Mouse (Mus musculus) megakaryocyte-erythroid progenitor cell, adult 5-6 weeks (primary cell): ENCODE measurements at regions not wholly inside any gene's neighbourhood (a gene's known extent, or its start where the extent isn't known, plus 50 kb on each side); places are given as distances from the start of the nearest gene placed in this dataset.
"Not testable (repeated sequence)": the region's sequence is repeated elsewhere in the genome, so short reads cannot be mapped to it uniquely, and the experiment has no call there.

Experiments used
- ATAC-seq: replicated peaks from 2 replicates; pipeline ENCODE4 v1.8.0; 2016; ENCODE audit warnings: mild to moderate bottlenecking, inconsistent platforms; ENCODE audit not compliant: severe bottlenecking, poor library complexity, low FRiP score, low TSS enrichment

- ATAC-seq: not testable (repeated sequence)
Observed at GRCm38 (mm10) chr17:10150403-10150689, 169.3 kb downstream of the Qk start.

DNA sequence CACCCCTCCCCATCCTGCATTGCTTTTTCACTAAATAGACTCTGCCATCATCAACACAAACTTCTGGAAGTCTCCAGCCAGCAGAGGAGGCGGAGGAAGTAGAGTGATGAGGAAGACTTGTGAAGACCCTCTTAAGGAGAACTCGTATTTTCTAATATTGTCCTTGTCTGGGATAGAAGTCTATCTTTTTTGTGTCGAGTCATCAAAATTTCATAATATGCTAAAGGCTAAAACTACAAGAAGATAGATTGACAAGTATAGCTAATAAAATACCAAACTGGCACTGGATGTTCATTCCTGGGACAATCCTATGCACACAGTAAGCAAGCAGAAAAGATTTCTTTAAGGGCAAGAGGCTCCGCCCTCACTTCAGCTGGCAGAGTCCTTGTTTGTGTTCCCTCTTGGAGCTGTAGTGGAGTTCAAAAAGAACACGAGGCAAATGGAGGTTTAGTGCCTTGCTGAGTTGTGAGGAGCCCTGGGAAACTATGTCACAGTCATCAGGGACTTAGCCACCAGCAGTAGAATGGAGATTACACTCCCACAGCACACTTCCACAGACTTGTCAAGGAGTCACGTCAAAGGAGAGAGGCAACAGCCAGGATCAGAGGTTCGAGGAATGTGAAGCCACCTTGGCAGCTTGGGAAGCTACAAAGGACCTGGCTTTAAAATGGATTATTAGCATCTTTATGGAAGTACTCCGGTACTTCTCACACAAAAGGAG lies 169.8 kb downstream of the Qk start:
- no peak for ATAC-seq

DNA sequence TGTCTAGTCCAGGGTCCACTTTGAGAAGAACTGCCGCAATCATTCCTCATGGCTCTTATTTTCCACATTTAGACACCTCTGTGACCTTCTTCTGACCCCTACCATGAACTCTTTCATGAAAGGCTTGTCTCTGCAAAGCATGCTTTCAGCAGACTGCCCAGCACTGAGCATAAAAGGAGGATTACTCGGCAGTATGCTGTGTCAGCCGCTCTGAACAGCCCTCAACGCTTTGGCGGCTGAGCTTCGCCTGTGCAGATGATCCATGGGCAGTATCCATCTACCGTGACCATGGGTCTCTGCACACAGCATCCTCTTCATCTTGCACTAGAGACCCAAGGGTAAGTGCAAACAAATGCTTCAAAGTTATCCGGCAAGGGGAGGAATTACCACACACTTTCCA lies 172.5 kb downstream of the Qk start:
- no peak for ATAC-seq

DNA sequence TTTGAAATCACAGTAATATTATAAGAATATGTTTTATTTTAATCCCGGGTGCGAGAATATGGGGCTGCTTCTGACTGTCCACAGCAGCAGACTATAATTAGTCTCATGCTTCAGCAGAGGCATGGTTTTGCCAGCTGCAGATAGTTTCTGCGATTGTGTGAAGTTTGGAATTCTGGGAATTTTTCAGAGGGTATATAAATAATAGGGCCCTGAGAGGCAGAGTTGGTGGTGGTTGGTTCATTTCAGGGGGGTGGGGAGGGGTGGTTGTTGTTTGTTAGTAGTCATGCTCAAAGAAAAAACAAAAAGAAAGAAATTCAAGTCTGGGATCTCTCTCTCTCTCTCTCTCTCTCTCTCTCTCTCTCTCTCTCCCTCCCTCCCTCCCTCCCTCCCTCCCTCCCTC lies 173.1 kb downstream of the Qk start:
- ATAC-seq: no peak

DNA sequence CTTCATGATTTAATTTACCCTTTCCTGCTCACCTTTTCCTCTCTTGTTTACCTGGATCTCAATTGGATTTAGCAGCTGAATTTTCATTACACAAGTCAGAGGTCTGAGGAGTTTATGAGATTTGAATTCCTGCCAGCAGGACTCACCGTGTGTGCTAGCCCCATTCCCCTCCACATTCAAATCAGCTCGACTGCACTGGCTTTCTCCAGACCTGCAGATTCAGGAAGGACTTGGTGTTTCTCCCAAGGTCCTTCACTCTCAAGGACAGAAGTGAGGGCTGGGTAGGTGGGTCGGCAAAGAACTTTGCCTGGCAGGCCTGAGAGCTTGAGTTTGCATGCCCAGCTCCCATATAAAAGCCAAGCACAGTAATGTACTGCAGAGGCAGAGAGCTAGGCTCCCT lies 180.8 kb downstream of the Qk start:
- no peak for ATAC-seq

DNA sequence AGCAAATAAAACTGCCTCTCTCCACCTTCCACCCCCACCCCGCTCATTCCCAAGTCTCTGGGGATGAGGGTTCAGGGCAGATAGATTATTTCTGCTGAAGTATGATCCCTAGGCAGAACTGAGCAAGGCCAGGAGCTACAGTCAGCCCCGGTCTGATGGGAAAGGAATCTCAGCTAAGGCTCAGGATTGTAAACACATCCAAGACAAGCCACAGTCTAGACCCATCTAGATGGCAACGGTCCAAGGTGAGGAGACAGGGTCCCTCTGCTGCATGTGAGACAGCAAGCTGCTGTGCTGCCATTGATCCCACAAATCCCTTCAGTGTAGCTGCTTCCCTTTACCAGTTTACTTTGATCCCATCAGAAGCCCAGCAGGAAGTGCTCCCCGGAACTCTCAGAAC lies 181.3 kb downstream of the Qk start:
- ATAC-seq: no peak

DNA sequence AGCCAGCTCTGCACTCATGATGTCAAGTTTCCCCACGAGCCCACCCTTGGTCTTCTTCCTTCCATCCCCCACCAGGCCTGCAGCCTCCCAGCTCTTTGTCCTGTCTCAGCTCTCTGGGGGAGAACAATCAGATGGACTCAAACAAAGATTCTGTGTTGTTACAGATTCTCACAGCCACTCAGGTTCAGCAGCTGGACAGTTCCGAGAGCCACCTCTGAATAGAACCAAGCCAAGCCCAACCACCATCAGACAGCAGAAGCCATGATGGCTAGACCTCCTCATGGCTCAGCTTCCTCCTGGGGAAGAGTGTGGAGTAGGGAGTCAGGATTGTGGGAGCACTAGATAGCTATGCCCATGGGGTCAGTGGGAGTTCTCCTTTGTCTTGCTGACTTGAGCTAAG lies 184.5 kb downstream of the Qk start:
- ATAC-seq: no peak

GRCm38 (mm10) chr17:10128591-10128990 lies 191.1 kb downstream of the Qk start:
- ATAC-seq: no peak

DNA sequence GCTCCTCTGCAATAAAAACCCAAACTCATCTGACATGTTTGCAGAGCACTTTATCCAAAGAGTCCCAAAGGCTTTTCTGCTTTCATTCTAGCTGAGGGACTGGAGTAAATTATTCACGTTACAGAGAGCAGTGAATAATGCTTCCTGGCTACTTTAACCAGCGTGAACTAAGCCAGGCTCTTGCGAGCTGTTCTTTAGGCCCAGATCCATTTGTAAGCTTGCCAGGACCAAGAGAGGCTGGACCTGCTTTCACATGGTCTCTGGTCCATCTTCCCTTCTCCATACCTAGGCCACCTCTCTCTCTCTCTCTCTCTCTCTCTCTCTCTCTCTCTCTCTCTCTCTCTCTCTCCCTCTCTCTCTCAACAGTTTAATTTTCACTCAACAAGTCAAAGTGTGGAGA lies 197.2 kb downstream of the Qk start:
- ATAC-seq: no peak

- ATAC-seq: no peak
Observed at GRCm38 (mm10) chr17:10112118-10112517, 207.5 kb downstream of the Qk start.

GRCm38 (mm10) chr17:10110375-10110675 lies 209.3 kb downstream of the Qk start:
- no peak for ATAC-seq

GRCm38 (mm10) chr17:10109511-10110374 lies 209.9 kb downstream of the Qk start:
- ATAC-seq: no peak

- no peak for ATAC-seq
Observed at GRCm38 (mm10) chr17:10105299-10105698, 214.4 kb downstream of the Qk start.

DNA sequence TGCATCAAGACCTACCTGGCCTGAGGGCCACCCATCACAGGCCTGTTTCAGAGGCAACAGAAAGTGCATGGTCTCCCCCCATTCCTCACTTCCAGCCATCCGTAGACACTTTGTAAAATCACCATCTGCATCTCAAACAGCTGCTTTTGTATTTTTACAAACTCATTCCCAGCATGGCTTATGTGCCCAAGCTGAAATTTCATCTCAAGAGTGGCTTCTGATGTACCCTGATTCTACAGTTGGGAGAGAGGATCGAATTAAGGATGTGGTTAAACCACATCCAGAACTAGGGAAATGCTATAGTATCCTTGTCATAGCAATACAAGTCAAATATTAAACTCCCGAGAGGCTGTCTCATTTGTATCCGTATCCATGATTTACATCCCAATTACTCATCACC lies 221.5 kb downstream of the Qk start:
- no peak for ATAC-seq

DNA sequence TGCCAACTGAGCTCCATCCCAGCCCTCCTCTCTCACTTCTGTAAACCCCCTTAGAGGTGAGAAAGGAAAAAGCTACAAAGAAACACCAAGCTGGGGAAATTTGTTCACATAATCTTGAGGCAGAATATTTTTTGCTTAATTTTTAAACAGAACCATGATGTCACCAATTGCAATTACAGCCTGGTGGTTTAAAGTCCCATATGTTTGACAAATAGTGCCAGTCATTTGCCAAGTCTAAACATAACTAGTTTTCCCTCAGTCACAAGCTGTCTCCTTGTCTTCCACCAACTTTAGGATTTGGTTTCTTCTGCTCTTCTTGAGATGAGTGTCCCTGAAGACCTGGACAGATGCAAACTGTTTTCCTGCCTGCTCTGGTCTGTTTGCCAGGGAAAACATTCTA lies 222.0 kb downstream of the Qk start:
- ATAC-seq: no peak

DNA sequence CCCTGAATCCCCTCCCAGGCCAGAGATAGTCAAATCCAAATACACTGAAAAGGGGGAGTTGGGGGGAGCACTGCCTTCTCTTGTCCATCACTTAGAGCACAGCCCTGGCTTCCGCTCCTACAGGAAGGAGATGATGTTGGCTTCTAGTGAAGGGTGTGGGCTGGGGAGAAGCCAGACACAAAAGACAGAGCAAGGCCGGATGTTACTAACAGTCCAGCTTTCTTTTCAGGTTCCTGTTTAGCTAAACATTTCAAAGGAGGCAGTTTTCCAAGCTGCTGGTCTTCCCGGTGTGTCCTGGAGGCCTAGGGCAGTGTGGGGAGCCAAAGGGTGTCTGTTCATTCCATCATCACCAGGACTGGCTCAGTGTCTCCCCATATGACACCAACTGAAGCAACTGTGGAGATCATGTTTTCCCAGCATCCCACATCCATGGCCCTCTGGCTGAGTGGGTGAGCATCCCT lies 223.8 kb downstream of the Qk start:
- no peak for ATAC-seq

GRCm38 (mm10) chr17:10094108-10094521 lies 225.5 kb downstream of the Qk start:
- ATAC-seq: no peak

GRCm38 (mm10) chr17:10093437-10094107 lies 226.1 kb downstream of the Qk start:
- no peak for ATAC-seq

DNA sequence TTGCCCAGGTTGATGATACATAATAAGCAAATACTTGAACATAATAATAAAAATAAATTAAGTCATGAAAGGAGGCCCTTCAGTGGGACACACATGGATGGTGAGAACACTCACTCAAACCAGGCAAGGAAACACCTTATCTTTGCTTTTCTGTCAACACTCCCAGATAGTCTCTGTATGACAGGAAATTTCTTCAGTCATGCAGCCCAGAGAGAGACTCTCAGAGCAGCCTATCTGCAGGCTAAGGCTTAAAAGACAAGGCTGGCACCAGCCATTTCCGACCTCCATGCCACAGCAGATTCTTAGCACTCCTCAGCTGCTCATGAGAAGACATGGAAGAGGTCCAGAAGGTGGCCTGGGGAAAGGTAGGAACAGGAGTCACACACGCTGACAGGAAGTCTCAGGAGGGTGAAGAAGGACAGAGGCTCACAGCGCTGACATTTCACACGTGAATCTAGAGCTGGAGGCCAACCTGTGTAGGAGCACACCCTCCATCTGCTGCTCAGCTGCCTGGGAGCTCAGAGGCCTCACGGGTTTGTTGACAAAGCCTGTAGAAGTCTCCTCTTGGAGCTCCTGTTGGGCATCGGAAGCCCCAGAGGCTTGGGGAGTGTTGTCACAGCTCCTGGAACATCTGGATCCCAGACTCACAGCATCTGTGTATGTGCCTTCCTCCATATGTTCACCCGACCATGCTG lies 232.3 kb downstream of the Qk start:
- ATAC-seq: no peak

DNA sequence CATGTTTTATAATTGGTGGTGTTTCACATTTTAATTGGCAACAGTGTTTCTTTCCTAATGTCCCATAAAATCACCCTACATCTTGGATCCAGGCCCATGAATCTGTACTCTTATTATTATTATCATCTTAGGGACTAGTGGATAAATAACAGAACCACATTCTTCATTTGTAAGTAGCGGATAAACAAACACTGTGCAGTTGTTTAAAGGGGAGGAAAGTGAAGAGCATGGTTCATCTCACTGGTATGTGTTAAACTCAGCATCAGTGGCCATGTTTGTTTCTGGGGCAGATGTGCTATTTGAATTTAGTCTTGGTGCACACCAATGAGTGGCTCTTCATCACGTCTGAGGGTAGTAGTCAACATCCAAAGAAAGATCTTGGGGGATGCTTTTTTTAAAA lies 233.1 kb downstream of the Qk start:
- no peak for ATAC-seq
